17 mouse cellular contexts compared by ENCODE assay signal in genomic region chr19:56225518-56225917, GRCm38 (mm10).
"Had no signal": no experiment of that assay in that cellular context is flagged by ENCODE, and none has a peak within 500 bp of the region (broad histone marks: within the 10 kb centered on the region; RNA-seq: fewer than 3 reads in every experiment).

No protein-coding gene starts in this region.

- H3K9ac ChIP-seq: limb, embryonic 13.5 days; liver, embryonic 14.5 days; midbrain, embryonic 15.5 days; neural tube, embryonic 12.5 days had no signal

- H3K36me3 ChIP-seq: limb, embryonic 13.5 days; midbrain, embryonic 15.5 days; neural tube, embryonic 12.5 days had no signal

- H3K9me3 ChIP-seq: limb, embryonic 13.5 days; midbrain, embryonic 15.5 days; neural tube, embryonic 12.5 days had no signal

- H3K27ac ChIP-seq: kidney, postnatal 0 days; limb, embryonic 13.5 days; liver, embryonic 14.5 days; midbrain, embryonic 15.5 days; neural tube, embryonic 12.5 days had no signal

- DNase-seq: kidney, adult 9 months; kidney, postnatal 36 days; left cerebral cortex, postnatal 4 days; retina, postnatal 1 day; right cerebral cortex, postnatal 4 days; spleen, adult 18-20 months; thymus, adult 18-20 months; thymus, postnatal 14 days had no signal

- ATAC-seq: hindbrain, embryonic 16.5 days; inflammation-experienced regulatory T-cells, adult 6 months; intestine, postnatal 0 days; midbrain, embryonic 15.5 days had no signal

- H3K4me3 ChIP-seq: limb, embryonic 13.5 days; midbrain, embryonic 15.5 days; neural tube, embryonic 12.5 days had no signal

- H3K27me3 ChIP-seq: midbrain, embryonic 15.5 days; neural tube, embryonic 12.5 days had no signal

- H3K4me2 ChIP-seq: midbrain, embryonic 11.5 days; midbrain, embryonic 15.5 days; neural tube, embryonic 12.5 days had no signal
